Mouse (Mus musculus) bone marrow macrophage, adult 2 months (primary cell): ENCODE results near the gene Mcm7.

Source experiments
- CTCF ChIP-seq: IDR thresholded peaks from 2 replicates; pipeline ENCODE4 v1.5.1; 2012; ENCODE audit warnings: low read depth, mild to moderate bottlenecking, low read length, moderate library complexity
- POLR2A ChIP-seq: IDR thresholded peaks from 2 replicates; pipeline ENCODE4 v1.6.1; 2012; ENCODE audit warnings: mild to moderate bottlenecking, low read depth, low read length, borderline replicate concordance

DNA sequence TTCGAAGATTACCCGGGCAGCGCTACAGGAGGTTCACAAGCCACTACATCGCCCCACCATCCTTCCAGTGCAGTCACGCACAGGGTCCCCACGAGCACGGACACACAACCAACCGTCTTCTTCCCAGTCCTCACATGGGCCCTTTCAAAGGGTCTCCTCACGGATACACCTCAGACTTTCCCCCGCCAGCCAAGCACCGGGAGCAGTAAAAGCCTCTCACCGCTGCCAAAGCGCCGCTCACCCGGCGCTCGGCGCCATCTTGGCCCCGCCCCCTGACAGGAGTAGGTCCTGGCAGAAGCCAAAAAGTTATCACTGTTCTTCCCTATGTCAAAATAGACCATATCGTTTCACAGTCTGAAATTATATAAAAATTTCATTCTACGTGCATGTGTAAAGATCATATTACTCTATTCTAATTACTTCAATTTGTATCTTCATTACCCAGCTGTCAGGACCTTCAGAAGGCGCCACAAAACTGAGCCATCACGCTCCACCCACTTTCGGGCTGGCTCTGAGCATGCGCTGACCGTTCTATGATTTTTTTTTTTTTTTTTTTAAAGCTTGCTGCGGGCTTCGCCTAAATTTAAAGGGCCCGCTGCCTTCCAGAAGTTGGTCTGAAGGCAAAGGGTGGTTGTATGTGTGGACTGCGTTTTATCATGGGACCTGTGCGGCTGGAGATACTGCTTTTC lies 14.9 kb upstream of the Mcm7 start, which contains the start of the genes Taf6 and Cnpy4:
- TF ChIP-seq CTCF (no peak), POLR2A (peak; percentile 99)
